Mouse (Mus musculus) layer of hippocampus, adult 2 months (tissue): Measurements from ENCODE around the gene Alyref. TPM values are rescaled to one million over a fixed set of nuclear protein-coding genes. Genes with fewer than 3 reads are reported as not detected.

Experiments used
- DNase-seq, 2 experiments: peaks; one replicate each; pipeline ENCODE4 v3.0.0; 2022; ENCODE audit warnings: low spot score in 2 of 2
- H3K27ac ChIP-seq: fragments of 200-600 bp; 2 replicates; pipeline ENCODE4 v1.8.1; 2022
- H3K4me3 ChIP-seq: fragments of 200-600 bp; 2 replicates; pipeline ENCODE4 v1.8.1; 2022; ENCODE audit warnings: mild to moderate bottlenecking
- CTCF ChIP-seq: fragments of 200-600 bp; conservative IDR thresholded peaks from 2 replicates; pipeline ENCODE4 v1.8.1; 2022; ENCODE audit warnings: antibody characterized with exemption, mild to moderate bottlenecking, moderate library complexity
- total RNA-seq, 2 experiments: library from RNA; stranded (reverse); gene quantifications; 2 replicates each; pipeline ENCODE4 v1.2.3; 2021

Gene Alyref
- total RNA-seq, 2 experiments from 2014 or later: 58.0 to 66.8 TPM

DNA sequence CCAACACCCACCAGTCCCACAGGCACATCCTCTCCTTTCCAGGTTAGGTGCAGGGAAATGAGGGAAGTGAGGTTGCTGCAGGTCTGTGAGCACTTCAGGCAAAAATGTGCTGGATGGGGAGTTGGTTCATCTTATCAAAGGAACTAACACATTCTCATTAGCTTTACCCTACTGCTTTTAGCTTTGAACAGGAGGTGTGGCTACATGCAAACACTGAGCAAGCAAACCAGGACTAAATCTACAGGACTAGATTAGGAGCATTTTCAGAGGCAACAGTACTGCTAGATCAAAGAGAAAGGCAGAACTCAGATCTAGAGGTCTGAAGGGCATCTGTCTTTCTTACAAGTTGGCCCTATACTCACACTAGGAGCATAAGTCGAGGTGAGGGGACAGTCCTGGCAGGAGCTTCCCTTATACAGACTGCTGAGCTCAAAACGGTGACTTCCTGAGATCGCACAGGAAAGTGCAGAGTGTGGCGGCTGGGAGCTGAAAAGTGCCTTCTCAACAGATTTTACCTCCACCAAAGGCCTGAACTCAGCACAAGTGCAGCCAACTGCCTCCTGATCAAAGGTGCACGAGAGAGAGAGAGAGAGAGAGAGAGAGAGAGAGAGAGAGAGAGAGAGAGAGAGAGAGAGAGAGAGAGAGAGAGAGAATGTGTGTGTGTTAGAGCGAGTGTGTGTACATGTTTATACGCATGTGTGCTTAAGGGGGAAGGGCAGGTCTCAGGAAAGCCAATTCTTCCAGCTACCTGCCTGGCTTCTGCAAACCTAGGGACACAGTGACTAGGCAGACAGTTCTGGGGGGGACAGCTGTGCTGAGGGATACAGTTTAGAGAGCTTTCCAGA lies 32.9 kb upstream of the Alyref start:
- Histone ChIP-seq H3K27ac (peak overlapping the region; percentile 73), H3K4me3 (no peak overlapping the region)
- TF ChIP-seq CTCF: no peak
- no peak for DNase-seq

DNA sequence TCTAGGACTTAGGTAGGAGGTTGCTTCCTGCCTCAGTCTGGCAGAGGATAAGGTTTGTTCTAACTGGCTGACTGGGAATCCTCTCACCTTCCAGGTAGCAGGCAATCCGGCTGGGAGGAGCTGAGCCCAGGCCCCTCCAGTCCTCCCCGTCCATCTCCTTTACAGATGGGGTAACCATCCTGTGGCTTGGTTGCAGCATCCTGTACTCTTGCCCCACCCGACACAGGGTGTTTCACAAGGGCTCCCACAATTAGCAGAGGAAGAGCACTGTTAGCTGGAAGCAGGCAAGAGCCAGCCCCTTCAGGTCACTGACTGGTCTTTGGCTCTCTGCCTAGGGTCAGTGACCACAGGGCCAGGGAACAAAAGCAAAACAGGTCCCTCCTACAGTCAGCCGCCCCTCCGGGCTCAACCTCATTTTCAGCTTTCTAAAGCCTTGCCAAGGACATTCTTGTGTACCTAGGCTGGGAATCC lies 32.3 kb upstream of the Alyref start:
- Histone ChIP-seq H3K4me3 (no peak overlapping the region), H3K27ac (peak overlapping the region; percentile 73)
- no peak for TF ChIP-seq CTCF
- no peak for DNase-seq

DNA sequence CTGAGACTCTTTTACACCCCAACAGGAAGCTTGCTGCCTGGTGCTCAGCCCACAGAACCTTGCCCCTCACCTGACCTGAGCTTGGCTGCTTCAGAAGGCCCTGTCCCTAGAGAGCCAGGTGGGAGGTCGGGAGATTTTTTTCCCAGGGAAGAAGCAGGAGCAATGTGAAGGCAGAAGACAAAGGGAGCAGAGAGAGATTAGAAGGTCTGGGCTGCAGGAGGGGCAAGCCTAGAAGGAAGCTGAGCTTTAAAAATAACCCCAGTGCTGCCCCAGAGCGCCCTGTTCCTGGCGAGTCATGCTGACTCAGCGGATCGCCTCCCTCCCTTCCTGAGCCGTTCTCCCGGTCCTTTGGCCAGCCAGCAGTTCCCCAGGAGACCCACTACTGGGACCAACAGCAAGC lies 31.7 kb upstream of the Alyref start:
- H3K27ac ChIP-seq: peak overlapping the region; percentile 73
- no peak for TF ChIP-seq CTCF
- no peak for DNase-seq
- H3K4me3 ChIP-seq: no peak overlapping the region; the same call in 1 of the 2 replicates

DNA sequence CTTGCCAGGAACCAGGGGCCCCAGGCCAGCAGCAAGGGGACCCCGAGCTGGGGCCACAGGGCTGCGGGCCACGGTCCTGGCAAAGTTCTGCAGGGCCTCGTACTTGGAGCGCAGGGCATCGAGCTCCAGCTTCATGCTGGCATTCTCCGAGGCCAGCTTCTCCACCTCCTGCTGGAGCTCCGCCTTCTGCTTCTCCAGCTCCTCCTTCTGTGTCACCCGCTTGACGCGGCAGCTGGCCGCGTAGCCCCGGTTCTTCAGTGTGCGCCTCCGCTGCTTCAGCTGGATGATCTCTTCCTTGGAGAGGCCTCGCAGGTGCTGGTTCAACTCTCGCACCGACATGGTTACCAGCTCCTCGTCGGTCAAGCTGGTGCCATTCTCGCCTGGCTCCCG lies 31.2 kb upstream of the Alyref start:
- no peak for DNase-seq
- H3K4me3 ChIP-seq: peak overlapping the region; percentile 19; the same call in 1 of the 2 replicates
- TF ChIP-seq CTCF: no peak
- H3K27ac ChIP-seq: peak overlapping the region; percentile 73

DNA sequence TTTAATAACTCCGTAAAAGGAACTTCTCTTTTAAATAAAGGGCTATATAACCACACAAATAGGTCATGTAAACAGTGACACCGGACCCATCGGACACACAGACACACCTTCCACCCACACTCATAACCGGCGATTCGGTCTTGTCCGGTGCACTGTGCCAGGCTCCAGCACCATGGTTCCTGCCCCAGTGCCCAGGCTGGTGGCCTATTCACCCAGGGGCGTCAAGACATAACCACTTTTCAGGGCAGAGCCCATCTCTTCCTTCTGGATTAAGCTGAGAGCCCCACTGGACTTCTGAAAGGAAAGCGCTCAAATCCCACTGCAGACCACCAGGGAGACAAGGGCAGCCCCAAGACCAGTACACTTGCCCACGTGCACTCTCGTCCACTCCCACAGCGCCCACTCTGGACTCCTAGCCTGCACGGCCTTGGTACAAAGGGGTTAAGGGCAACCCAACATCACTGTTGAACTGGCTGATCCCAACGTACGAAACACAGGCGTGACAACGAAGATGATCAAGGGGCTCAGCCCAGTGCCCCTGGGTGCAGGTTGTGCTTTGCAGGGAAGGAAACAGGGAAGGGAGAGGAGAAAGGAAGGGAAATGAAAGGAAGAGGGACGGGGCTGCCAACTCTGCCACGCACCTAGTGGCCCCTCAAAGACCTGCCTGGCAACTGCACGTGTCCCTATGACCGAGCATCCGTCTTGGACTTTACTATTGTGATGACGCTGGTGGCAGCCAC lies 30.6 kb upstream of the Alyref start:
- no peak for TF ChIP-seq CTCF
- Histone ChIP-seq H3K4me3 (no peak overlapping the region), H3K27ac (no peak overlapping the region)
- DNase-seq: no peak

DNA sequence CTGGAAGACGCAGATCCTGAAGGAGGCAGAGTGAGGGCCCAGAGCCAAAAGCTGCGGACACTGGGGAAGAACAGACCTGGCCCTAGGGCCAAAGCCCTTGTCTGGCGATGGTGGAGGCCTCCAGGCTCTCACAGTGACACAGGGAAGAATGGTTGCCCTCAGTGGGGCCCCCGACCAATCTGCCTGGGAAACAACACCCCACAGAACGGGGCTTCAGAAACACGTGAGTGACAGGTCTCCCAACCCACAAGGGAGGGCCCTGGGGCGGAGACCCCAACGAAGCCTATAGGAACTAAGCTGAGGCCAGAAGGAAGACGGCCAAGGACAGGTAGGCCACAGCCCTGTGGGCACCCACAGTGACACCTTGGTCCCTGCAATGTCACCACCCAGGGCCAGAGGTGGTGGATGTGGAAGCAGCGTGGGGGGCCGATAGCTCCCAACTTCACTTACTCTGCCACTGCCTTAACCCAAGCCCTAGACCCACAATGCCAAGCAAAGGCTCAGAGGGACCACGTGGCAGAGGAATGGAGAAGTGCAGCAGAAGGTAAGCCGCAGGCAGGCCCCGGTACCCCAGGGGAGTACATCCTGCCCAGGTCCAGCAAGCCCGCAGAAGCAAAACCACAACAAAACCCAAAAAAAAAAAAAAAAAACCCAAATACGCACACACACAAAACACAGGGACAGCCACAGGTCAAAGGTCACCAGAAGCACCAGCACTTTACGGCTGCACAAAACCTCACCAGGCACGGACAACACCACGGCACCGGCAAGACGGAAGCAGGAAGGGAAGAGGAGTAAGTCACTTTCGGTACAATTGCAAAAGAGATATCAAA lies 29.5 kb upstream of the Alyref start:
- no peak for DNase-seq
- Histone ChIP-seq H3K27ac (no peak overlapping the region), H3K4me3 (no peak overlapping the region)
- TF ChIP-seq CTCF: no peak

DNA sequence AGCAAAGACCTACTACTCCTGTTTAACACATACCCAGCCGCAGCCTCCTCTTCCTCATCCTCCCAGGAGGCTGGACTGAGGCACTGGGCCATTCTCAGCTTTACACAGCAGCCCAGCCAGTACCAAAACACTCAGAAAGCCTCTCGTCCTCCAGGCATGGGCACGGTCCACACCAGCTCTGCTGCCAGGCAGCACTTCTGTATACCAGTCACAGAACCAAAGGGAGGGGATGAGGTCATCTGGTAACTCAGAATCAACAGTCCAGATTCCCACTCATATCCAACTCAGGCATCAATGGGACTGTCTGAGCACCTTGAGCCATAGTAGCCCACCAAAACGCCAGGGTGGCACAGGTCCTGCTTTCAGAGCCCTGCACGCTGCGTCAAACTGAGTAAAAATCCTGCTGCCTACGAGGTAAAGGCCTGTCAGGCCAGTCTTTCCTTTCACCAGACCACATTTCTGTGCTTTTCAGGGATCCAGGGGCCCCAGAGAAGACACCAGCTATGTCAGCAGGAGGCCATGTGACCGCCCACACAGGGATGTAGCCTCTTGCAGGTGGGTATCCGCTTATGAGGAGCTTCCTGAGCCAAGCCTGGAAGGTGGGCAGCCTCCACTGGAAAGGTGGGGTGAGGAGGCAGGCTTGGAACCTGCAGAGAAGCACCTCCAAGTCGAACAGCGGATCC lies 28.8 kb upstream of the Alyref start:
- TF ChIP-seq CTCF: no peak
- no peak for DNase-seq
- Histone ChIP-seq H3K27ac (no peak overlapping the region), H3K4me3 (no peak overlapping the region)

DNA sequence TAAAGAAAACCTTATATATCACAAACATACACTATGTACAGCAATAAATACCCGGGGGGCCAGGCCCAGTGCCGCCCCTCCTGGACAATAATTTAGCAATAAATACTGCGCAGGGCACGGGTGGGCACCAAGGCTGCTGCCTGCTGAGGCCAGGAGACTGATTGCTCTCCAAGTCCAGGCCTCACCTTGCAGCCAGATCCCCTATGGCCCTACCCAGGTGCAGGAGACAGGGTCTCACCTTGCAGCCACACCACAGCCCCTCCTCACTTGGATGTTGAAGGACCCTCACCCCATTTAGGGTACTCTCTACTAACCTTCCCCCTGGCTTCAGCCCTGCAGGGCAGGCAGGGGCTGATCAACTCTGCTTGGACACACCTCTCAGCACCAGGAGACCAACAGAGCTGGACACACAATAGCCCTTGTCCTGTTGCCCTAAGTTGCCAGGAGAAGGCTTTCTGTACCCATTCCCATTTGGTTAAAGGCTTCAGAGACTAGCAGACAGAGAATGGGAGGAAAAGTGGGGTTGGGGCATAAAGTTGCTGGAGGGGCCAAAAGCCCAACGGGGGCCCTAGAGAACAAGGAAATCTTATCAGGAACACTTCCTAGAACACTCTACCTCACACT lies 27.1 kb upstream of the Alyref start, which contains the start of gene Sirt7:
Gene Sirt7, minus strand, starts transcription at position 89 of the 624 bp plus-strand sequence.
- peak within 1 kb of the TSS; percentile 86 for H3K27ac ChIP-seq
- H3K4me3 ChIP-seq: peak within 1 kb of the TSS; percentile 63
- no peak for DNase-seq
- TF ChIP-seq CTCF: no peak

DNA sequence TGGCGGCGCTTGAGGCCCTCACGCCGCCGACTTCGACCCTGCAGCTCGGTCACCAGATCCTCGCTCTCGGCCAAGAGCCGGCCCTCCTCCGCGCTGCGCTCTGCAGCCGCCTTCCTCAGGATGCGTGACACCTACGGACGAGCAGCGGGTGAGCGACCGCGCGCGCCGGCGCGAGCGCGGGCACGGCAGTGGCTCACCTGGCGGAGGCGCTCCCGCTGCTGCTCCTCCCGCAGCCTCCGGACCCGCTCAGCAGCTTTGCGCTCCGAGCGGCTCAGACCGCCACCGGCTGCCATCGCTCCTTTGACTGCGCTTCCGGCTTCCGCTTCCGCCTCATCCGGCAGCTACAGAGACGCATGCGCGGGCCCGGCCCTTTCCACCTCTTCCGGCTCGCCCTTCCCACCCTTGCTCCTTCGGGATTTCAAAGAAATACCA lies 26.5 kb upstream of the Alyref start:
- DNase-seq: peak; percentile 88
- Histone ChIP-seq H3K27ac (peak overlapping the region; percentile 86), H3K4me3 (peak overlapping the region; percentile 63)
- no peak for TF ChIP-seq CTCF

DNA sequence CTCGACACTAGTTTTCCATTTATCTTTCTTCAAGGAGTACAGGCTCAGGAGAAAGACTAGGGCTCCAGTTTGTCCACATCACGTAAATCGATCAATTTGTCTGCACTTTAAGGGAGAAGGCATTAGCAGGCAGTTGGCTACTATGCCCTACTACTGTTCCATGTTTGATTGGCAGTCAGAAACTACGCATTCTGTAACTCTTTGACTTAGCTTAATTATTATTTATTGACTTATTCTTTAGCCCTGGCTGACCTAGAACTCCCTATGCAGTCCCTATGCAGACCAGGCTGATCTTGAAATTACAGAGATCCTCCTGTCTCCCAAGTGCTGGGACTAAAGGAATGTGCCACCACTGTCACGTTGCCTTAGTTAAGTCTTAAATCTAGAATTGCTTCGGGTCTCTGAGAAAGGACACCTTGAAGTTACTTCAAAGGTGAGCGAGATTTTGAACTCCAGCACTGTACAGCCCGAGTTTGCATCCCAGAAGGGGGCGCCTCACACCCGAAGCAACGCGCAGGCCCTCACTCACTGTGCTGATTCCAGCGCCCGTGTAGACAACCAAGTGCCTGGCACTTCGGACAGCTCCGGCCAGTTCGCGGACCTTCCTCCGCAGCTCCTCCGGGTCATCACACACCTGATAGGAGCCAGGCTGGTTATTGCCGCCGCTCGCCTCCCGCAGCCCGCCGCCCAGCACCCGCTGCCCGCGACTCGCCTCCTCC lies 26.0 kb upstream of the Alyref start:
- peak overlapping the region; percentile 86 for H3K27ac ChIP-seq
- peak; percentile 83 for TF ChIP-seq CTCF
- DNase-seq: peak; percentile 52 to 69
- peak overlapping the region; percentile 63 for H3K4me3 ChIP-seq

DNA sequence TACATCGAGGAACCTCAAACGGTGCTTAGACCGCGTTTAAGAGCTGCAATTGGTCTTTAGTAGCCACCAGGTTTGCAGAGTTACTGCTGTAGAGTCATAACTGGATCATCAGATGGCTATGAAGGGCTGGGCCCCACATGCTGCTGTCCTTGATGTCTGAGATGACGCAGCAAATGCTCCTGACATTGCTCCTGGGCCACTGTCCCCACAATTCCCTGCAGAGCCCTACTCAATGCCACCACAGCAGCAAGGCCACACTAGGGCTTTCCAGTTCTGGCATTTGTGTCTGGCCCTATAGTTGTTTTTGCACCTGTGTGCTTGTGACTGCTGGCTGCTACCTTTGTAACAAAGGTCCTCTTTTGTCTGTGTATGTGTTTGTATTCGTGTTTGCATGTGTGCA lies 24.6 kb upstream of the Alyref start:
- no peak overlapping the region for H3K4me3 ChIP-seq
- no peak for TF ChIP-seq CTCF
- no peak for DNase-seq
- no peak overlapping the region for H3K27ac ChIP-seq
